Mouse (Mus musculus): ENCODE measurements around the gene E330034G19Rik. TPM values are rescaled to one million over a fixed set of nuclear protein-coding genes. Genes with fewer than 3 reads are reported as not detected.

E330034G19Rik gene
- polyA plus RNA-seq (2017; shearing (Covaris generic)) = not detected

DNA sequence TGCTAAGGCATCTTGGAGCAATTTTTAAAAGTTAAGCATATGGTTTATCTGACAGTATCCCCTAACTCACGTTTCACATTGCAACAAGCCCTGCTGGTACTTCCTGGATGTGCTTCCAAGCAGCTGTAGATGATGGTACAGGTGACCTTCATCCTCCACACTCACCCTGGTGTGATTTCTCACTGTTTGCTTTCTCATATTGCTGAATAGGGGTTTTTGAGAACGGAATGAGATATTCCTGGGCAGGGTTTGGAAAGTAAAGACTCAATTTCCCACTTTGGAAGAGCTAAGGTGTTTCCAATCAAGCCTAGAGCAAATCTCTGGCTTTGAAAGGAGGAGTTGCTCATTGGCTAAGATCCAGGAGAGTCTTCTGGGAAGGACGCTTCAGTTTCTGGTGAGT is at the start of gene E330034G19Rik:
E330034G19Rik (plus strand) TSS at position 301 of the 400 bp plus-strand sequence.

DNA sequence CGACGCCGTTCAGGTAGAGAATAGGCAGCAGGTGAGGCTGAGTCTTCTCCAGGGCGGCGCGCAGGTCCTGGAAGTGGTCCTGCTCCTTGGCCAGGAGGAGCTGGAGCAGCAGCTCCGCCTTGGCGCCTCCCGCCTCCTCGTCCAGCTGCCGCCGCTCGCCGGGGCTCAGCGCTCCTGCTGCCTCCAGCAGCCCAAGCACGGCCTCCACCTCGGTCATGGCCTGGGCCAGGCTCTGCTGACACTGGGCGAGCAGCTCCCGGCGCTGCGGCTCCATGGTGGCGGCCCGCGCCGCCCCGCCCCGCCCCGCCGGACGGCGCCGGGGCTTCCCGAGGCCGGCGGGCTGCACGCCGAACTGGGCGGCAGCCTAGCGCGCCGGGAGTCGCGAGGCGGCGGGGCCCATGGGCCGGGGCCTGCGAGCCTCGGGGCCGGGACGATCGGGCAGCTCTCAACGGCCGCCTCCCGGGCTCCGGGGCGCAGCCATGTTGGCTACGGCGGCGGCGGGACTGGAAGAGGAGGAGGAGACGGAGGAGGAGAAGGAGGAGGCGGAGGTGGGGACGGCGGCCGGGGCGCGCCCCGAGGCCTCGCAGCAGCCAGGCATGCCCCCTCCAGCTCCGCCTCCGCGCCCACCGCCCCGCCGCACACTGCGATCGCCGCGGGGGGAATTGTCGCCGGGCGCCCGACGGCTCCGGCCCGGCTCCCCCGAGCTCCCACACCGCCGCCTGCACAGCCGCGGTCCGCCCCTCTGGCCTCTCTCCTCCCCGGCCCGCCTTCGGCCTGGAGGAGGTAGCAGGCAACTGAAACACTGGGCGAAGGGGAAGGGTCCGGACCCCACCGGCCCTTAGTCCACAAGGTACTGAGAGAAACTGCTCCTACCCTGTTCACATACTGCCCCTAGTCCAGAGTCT is 47.6 kb upstream of the E330034G19Rik start, which contains the start of gene Dlg5:
Dlg5 (minus strand) TSS at position 744 of the 905 bp plus-strand sequence.

Other genes starting within 250 kb of the E330034G19Rik start
- not detected for gene Dlg5, start 47.3 kb upstream of the E330034G19Rik start, polyA plus RNA-seq (2017; shearing (Covaris generic))
- 23.9 TPM for gene Polr3a, start 193.8 kb downstream of the E330034G19Rik start, polyA plus RNA-seq (2017; shearing (Covaris generic))
- gene Rps24, start 193.9 kb downstream of the E330034G19Rik start, polyA plus RNA-seq (2017; shearing (Covaris generic)) = 1,906 TPM

Data from naive thymus-derived CD4-positive, alpha-beta T cell, adult 5 months (primary cell).